Mouse (Mus musculus): ENCODE data around the gene Arhgap5. TPM values are rescaled to one million over a fixed set of nuclear protein-coding genes. Genes with fewer than 3 reads are reported as not detected.
A peak's percentile ranks its signal among the peaks of the same experiment; 100 is the strongest.

Arhgap5 gene
- polyA plus RNA-seq, 1 experiment from 2014 or later: 7.9 TPM

- H3K9ac ChIP-seq: peak overlapping the region; percentile 80
- H3K27me3 ChIP-seq: no peaks in the 10 kb centered on the region
- peaks cover 23% of the 10 kb centered on the region for H3K4me1 ChIP-seq (replicated peaks)
- WGBS (ENCODE audit: insufficient replicate concordance): under 1% methylated on average over 35 of the region's 35 CpGs
- peak overlapping the region; percentile 89 for H3K27ac ChIP-seq (replicated peaks)
- peak overlapping the region; percentile 81 for H3K4me3 ChIP-seq (replicated peaks)
- H3K36me3 ChIP-seq (replicated peaks): no peaks in the 10 kb centered on the region
- H3K9me3 ChIP-seq (replicated peaks): no peaks in the 10 kb centered on the region
- ATAC-seq (ENCODE audit: insufficient read depth): peak; percentile 84
- H3K4me2 ChIP-seq: peak overlapping the region; percentile 91
Measured at GRCm38 (mm10) chr12:52602883-52603694, 99.3 kb downstream of the Arhgap5 start.

- Histone ChIP-seq H3K36me3 (replicated peaks) (no peaks in the 10 kb centered on the region), H3K4me2 (peak overlapping the region; percentile 91), H3K9me3 (replicated peaks) (no peaks in the 10 kb centered on the region), H3K9ac (peak overlapping the region; percentile 80), H3K27ac (replicated peaks) (peak overlapping the region; percentile 89), H3K4me1 (replicated peaks) (peaks cover 23% of the 10 kb centered on the region), H3K4me3 (replicated peaks) (peak overlapping the region; percentile 81), H3K27me3 (no peaks in the 10 kb centered on the region)
- ATAC-seq (ENCODE audit: insufficient read depth): peak; percentile 78
- WGBS (ENCODE audit: insufficient replicate concordance): 0% methylated on average over 21 of the region's 21 CpGs
Measured at GRCm38 (mm10) chr12:52603695-52604255, 100.0 kb downstream of the Arhgap5 start.

- Histone ChIP-seq H3K9ac (peak overlapping the region; percentile 60), H3K4me3 (replicated peaks) (peak overlapping the region; percentile 81), H3K4me2 (peak overlapping the region; percentile 91), H3K27me3 (no peaks in the 10 kb centered on the region), H3K9me3 (replicated peaks) (no peaks in the 10 kb centered on the region), H3K27ac (replicated peaks) (peak overlapping the region; percentile 89), H3K4me1 (replicated peaks) (peaks cover 23% of the 10 kb centered on the region), H3K36me3 (replicated peaks) (no peaks in the 10 kb centered on the region)
- peak; percentile 83 for ATAC-seq (ENCODE audit: insufficient read depth)
- under 1% methylated on average over 33 of the region's 33 CpGs for WGBS (ENCODE audit: insufficient replicate concordance)
Measured at GRCm38 (mm10) chr12:52604256-52604991, 100.7 kb downstream of the Arhgap5 start.

- no peaks in the 10 kb centered on the region for H3K36me3 ChIP-seq (replicated peaks)
- H3K4me3 ChIP-seq (replicated peaks): peak overlapping the region; percentile 81
- 42% methylated on average over 13 of the region's 13 CpGs for WGBS (ENCODE audit: insufficient replicate concordance)
- H3K27me3 ChIP-seq: no peaks in the 10 kb centered on the region
- no peaks in the 10 kb centered on the region for H3K9me3 ChIP-seq (replicated peaks)
- H3K4me1 ChIP-seq (replicated peaks): peaks cover 23% of the 10 kb centered on the region
- peak overlapping the region; percentile 91 for H3K4me2 ChIP-seq
- no peak for ATAC-seq (ENCODE audit: insufficient read depth)
- H3K27ac ChIP-seq (replicated peaks): peak overlapping the region; percentile 89
- peak overlapping the region; percentile 60; the same call in 1 of the 2 replicates for H3K9ac ChIP-seq
Measured at GRCm38 (mm10) chr12:52604992-52605652, 101.3 kb downstream of the Arhgap5 start.

GRCm38 (mm10) chr12:52607411-52607810, 103.6 kb downstream of the Arhgap5 start:
- H3K27ac ChIP-seq (replicated peaks): no peak overlapping the region
- no peak for ATAC-seq (ENCODE audit: insufficient read depth)
- no peak overlapping the region for H3K4me3 ChIP-seq (replicated peaks)
- no peaks in the 10 kb centered on the region for H3K36me3 ChIP-seq (replicated peaks)
- no peaks in the 10 kb centered on the region for H3K9me3 ChIP-seq (replicated peaks)
- no peaks in the 10 kb centered on the region for H3K27me3 ChIP-seq
- no peak overlapping the region for H3K9ac ChIP-seq
- 40% methylated on average over 4 of the region's 4 CpGs for WGBS (ENCODE audit: insufficient replicate concordance)
- peaks cover 19% of the 10 kb centered on the region for H3K4me1 ChIP-seq (replicated peaks)
- H3K4me2 ChIP-seq: no peak overlapping the region

GRCm38 (mm10) chr12:52615703-52616102, 111.9 kb downstream of the Arhgap5 start:
- Histone ChIP-seq H3K27ac (replicated peaks) (no peak overlapping the region), H3K27me3 (no peaks in the 10 kb centered on the region), H3K9ac (no peak overlapping the region), H3K4me3 (replicated peaks) (no peak overlapping the region), H3K36me3 (replicated peaks) (no peaks in the 10 kb centered on the region), H3K9me3 (replicated peaks) (no peaks in the 10 kb centered on the region), H3K4me1 (replicated peaks) (no peaks in the 10 kb centered on the region), H3K4me2 (no peak overlapping the region)
- WGBS (ENCODE audit: insufficient replicate concordance): 55% methylated on average over 3 of the region's 3 CpGs
- no peak for ATAC-seq (ENCODE audit: insufficient read depth)

- 58% methylated on average over 5 of the region's 5 CpGs for WGBS (ENCODE audit: insufficient replicate concordance)
- no peak for ATAC-seq (ENCODE audit: insufficient read depth)
Measured at GRCm38 (mm10) chr12:52618418-52619040, 114.8 kb downstream of the Arhgap5 start.

GRCm38 (mm10) chr12:52619644-52620043, 115.9 kb downstream of the Arhgap5 start:
- no peaks in the 10 kb centered on the region for H3K4me1 ChIP-seq (replicated peaks)
- no peaks in the 10 kb centered on the region for H3K9me3 ChIP-seq (replicated peaks)

More at GRCm38 (mm10) chr12:52618418-52619040, 114.8 kb downstream of the Arhgap5 start:
- no peaks in the 10 kb centered on the region for H3K9me3 ChIP-seq (replicated peaks)
- H3K27ac ChIP-seq (replicated peaks): no peak overlapping the region
- no peaks in the 10 kb centered on the region for H3K4me1 ChIP-seq (replicated peaks)
- no peaks in the 10 kb centered on the region for H3K27me3 ChIP-seq
- H3K9ac ChIP-seq: no peak overlapping the region
- H3K4me2 ChIP-seq: no peak overlapping the region
- no peak overlapping the region for H3K4me3 ChIP-seq (replicated peaks)
- H3K36me3 ChIP-seq (replicated peaks): no peaks in the 10 kb centered on the region

More at GRCm38 (mm10) chr12:52619644-52620043, 115.9 kb downstream of the Arhgap5 start:
- Histone ChIP-seq H3K27ac (replicated peaks) (no peak overlapping the region), H3K9ac (no peak overlapping the region), H3K36me3 (replicated peaks) (no peaks in the 10 kb centered on the region), H3K27me3 (no peaks in the 10 kb centered on the region), H3K4me3 (replicated peaks) (no peak overlapping the region), H3K4me2 (no peak overlapping the region)
- ATAC-seq (ENCODE audit: insufficient read depth): no peak
